Mouse (Mus musculus): Measurements from ENCODE around the gene Bpifb4. TPM values are rescaled to one million over a fixed set of nuclear protein-coding genes. Genes with fewer than 3 reads are reported as not detected.
A peak's percentile ranks its signal among the peaks of the same experiment; 100 is the strongest.

Bpifb4 gene
- total and polyA plus RNA-seq, 3 experiments, result not detected

GRCm38 (mm10) chr2:153917930-153918329 is 20.1 kb upstream of the Bpifb4 start, which contains the start of gene Bpifb3:
Gene Bpifb3 (plus strand): TSS chr2:153918230.
- Histone ChIP-seq H3K9me3 (replicated peaks; ENCODE audit: insufficient read depth, low read length) (no peaks in the 10 kb centered on the region), H3K9ac (ENCODE audit: control insufficient read depth, low read depth, low read length, poor library complexity, severe bottlenecking) (no peak within 1 kb of the TSS), H3K36me3 (ENCODE audit: control insufficient read depth in 1 of 2, insufficient read depth in 2 of 2, low read length in 2 of 2) (no peaks in the 10 kb centered on the region), H3K27ac (ENCODE audit: control insufficient read depth, low read depth, low read length) (no peak within 1 kb of the TSS), H3K4me3 (ENCODE audit: control insufficient read depth in 1 of 2, insufficient read depth in 1 of 2, low read depth in 2 of 2, low read length in 2 of 2) (no peak within 1 kb of the TSS), H3K27me3 (ENCODE audit: control insufficient read depth in 1 of 2, insufficient read depth in 2 of 2, low read length in 2 of 2) (no peaks in the 10 kb centered on the region), H3K79me2 (ENCODE audit: control insufficient read depth, insufficient read depth, low read length, poor library complexity) (no peaks in the 10 kb centered on the region), H3K4me1 (ENCODE audit: control insufficient read depth in 1 of 2, insufficient read depth in 2 of 2, low read length in 2 of 2) (no peaks in the 10 kb centered on the region)
- TF ChIP-seq MEF2A (IDR thresholded peaks at IDR 0.05; ENCODE audit: extremely low read depth, insufficient replicate concordance, low read depth, low read length, poor library complexity, severe bottlenecking), result no peak
- TF ChIP-seq TAL1 (IDR thresholded peaks at IDR 0.05; ENCODE audit: low read length), result no peak
- no peak for TF ChIP-seq SMC3 (IDR thresholded peaks at IDR 0.05; ENCODE audit: low read depth, low read length)
- TF ChIP-seq CTCF (IDR thresholded peaks at IDR 0.05 in 2 of 3, conservative IDR thresholded peaks at IDR 0.05 in 1 of 3; ENCODE audit: control insufficient read depth in 1 of 3, insufficient read depth in 1 of 3, low read depth in 2 of 3, low read length in 3 of 3, poor library complexity in 1 of 3, severe bottlenecking in 1 of 3), result no peak
- no peak for TF ChIP-seq GATA1 (IDR thresholded peaks at IDR 0.05; ENCODE audit: low read depth, low read length)
- no peak for TF ChIP-seq ZC3H11A (IDR thresholded peaks at IDR 0.05; ENCODE audit: low read depth, low read length)
- TF ChIP-seq MYB (IDR thresholded peaks at IDR 0.05; ENCODE audit: low read depth, low read length), result no peak
- no peak for TF ChIP-seq TBP (IDR thresholded peaks at IDR 0.05; ENCODE audit: low read depth, low read length)
- no peak for TF ChIP-seq MAX (IDR thresholded peaks at IDR 0.05; ENCODE audit: low read length)
- TF ChIP-seq NRF1 (IDR thresholded peaks at IDR 0.05; ENCODE audit: insufficient read depth, low read depth, low read length, poor library complexity, severe bottlenecking), result no peak
- no peak for DNase-seq (ENCODE audit: low read depth, low spot score)

GRCm38 (mm10) chr2:153921246-153921645 is 16.8 kb upstream of the Bpifb4 start:
- H3K9me3 ChIP-seq (replicated peaks; ENCODE audit: insufficient read depth, low read length), result no peaks in the 10 kb centered on the region
- H3K27me3 ChIP-seq (ENCODE audit: control insufficient read depth in 1 of 2, insufficient read depth in 2 of 2, low read length in 2 of 2), result no peaks in the 10 kb centered on the region
- H3K36me3 ChIP-seq (ENCODE audit: control insufficient read depth in 1 of 2, insufficient read depth in 2 of 2, low read length in 2 of 2), result no peaks in the 10 kb centered on the region
- no peaks in the 10 kb centered on the region for H3K4me1 ChIP-seq (ENCODE audit: control insufficient read depth in 1 of 2, insufficient read depth in 2 of 2, low read length in 2 of 2)
- no peaks in the 10 kb centered on the region for H3K79me2 ChIP-seq (ENCODE audit: control insufficient read depth, insufficient read depth, low read length, poor library complexity)
- H3K27ac ChIP-seq (ENCODE audit: control insufficient read depth, low read depth, low read length), result no peak overlapping the region
- H3K4me3 ChIP-seq (ENCODE audit: control insufficient read depth in 1 of 2, insufficient read depth in 1 of 2, low read depth in 2 of 2, low read length in 2 of 2), result no peak overlapping the region
- no peak for DNase-seq (ENCODE audit: low read depth, low spot score)
- H3K9ac ChIP-seq (ENCODE audit: control insufficient read depth, low read depth, low read length, poor library complexity, severe bottlenecking), result no peak overlapping the region
- TF ChIP-seq UBTF (IDR thresholded peaks at IDR 0.05; ENCODE audit: borderline replicate concordance, insufficient read depth, low read depth, low read length), result no peak
- no peak for TF ChIP-seq MXI1 (IDR thresholded peaks at IDR 0.05; ENCODE audit: low read depth, low read length)
- no peak for TF ChIP-seq MAFK (IDR thresholded peaks at IDR 0.05; ENCODE audit: borderline replicate concordance, low read depth, low read length)
- no peak for TF ChIP-seq CHD2 (IDR thresholded peaks at IDR 0.05; ENCODE audit: low read length)

- peak; percentile 23 for DNase-seq (ENCODE audit: low read depth, low spot score)
- TF ChIP-seq NELFE (IDR thresholded peaks at IDR 0.05; ENCODE audit: low read depth, low read length) (no peak), USF1 (IDR thresholded peaks at IDR 0.05; ENCODE audit: low read depth, low read length) (no peak), RCOR1 (IDR thresholded peaks at IDR 0.05; ENCODE audit: low read depth, low read length) (no peak), CHD1 (IDR thresholded peaks at IDR 0.05; ENCODE audit: low read depth, low read length) (no peak), ZC3H11A (IDR thresholded peaks at IDR 0.05; ENCODE audit: low read depth, low read length) (peak; percentile 38; the same call in 1 of the 2 replicates), RAD21 (IDR thresholded peaks at IDR 0.05; ENCODE audit: low read depth, low read length) (peak; percentile 42), TBP (IDR thresholded peaks at IDR 0.05; ENCODE audit: low read depth, low read length) (no peak), SMC3 (IDR thresholded peaks at IDR 0.05; ENCODE audit: low read depth, low read length) (peak; percentile 79), USF2 (IDR thresholded peaks at IDR 0.05; ENCODE audit: borderline replicate concordance in 1 of 2, insufficient read depth in 1 of 2, low read depth in 1 of 2, low read length in 2 of 2) (no peak), CHD2 (IDR thresholded peaks at IDR 0.05; ENCODE audit: low read length) (no peak), CTCF (IDR thresholded peaks at IDR 0.05 in 2 of 3, conservative IDR thresholded peaks at IDR 0.05 in 1 of 3; ENCODE audit: control insufficient read depth in 1 of 3, insufficient read depth in 1 of 3, low read depth in 2 of 3, low read length in 3 of 3, poor library complexity in 1 of 3, severe bottlenecking in 1 of 3) (peak; percentile 65 to 82 (median 80)), ZNF384 (IDR thresholded peaks at IDR 0.05; ENCODE audit: low read depth, low read length) (no peak), JUND (IDR thresholded peaks at IDR 0.05; ENCODE audit: low read depth, low read length) (no peak), MYC (IDR thresholded peaks at IDR 0.05; ENCODE audit: low read depth, low read length) (no peak), MEF2A (IDR thresholded peaks at IDR 0.05; ENCODE audit: extremely low read depth, insufficient replicate concordance, low read depth, low read length, poor library complexity, severe bottlenecking) (no peak), POLR2AphosphoS2 (IDR thresholded peaks at IDR 0.05; ENCODE audit: low read length) (no peak)
- no peaks in the 10 kb centered on the region for H3K27me3 ChIP-seq (ENCODE audit: control insufficient read depth in 1 of 2, insufficient read depth in 2 of 2, low read length in 2 of 2)
Measured at GRCm38 (mm10) chr2:153929871-153930413, 8.1 kb upstream of the Bpifb4 start.

More at GRCm38 (mm10) chr2:153929871-153930413, 8.1 kb upstream of the Bpifb4 start:
- no peak overlapping the region for H3K4me3 ChIP-seq (ENCODE audit: control insufficient read depth in 1 of 2, insufficient read depth in 1 of 2, low read depth in 2 of 2, low read length in 2 of 2)
- no peak overlapping the region for H3K27ac ChIP-seq (ENCODE audit: control insufficient read depth, low read depth, low read length)
- no peak overlapping the region for H3K9ac ChIP-seq (ENCODE audit: control insufficient read depth, low read depth, low read length, poor library complexity, severe bottlenecking)
- H3K4me1 ChIP-seq (ENCODE audit: control insufficient read depth in 1 of 2, insufficient read depth in 2 of 2, low read length in 2 of 2), result no peaks in the 10 kb centered on the region
- H3K36me3 ChIP-seq (ENCODE audit: control insufficient read depth in 1 of 2, insufficient read depth in 2 of 2, low read length in 2 of 2), result no peaks in the 10 kb centered on the region
- no peaks in the 10 kb centered on the region for H3K9me3 ChIP-seq (replicated peaks; ENCODE audit: insufficient read depth, low read length)
- H3K79me2 ChIP-seq (ENCODE audit: control insufficient read depth, insufficient read depth, low read length, poor library complexity), result no peaks in the 10 kb centered on the region
